Mouse (Mus musculus) brain, embryonic 14.5 days (tissue): ENCODE data around the gene Ptpn12. TPM values are rescaled to one million over a fixed set of nuclear protein-coding genes. Genes with fewer than 3 reads are reported as not detected.
A peak's percentile ranks its signal among the peaks of the same experiment; 100 is the strongest.

Experiments used
- DNase-seq: peaks from one replicate; pipeline ENCODE4 v3.0.0-alpha.2; 2011; ENCODE audit warnings: low read depth
- CTCF ChIP-seq: fragments of 200-500 bp; IDR thresholded peaks from 2 replicates; pipeline ENCODE4 v1.5.1; 2012; ENCODE audit warnings: inconsistent platforms, mild to moderate bottlenecking, moderate library complexity, borderline replicate concordance; ENCODE audit not compliant: insufficient read depth, insufficient read length; ENCODE audit errors: extremely low read depth
- POLR2A ChIP-seq: fragments of 200-500 bp; IDR thresholded peaks from 2 replicates; pipeline ENCODE4 v1.6.1; 2012; ENCODE audit warnings: mild to moderate bottlenecking, inconsistent platforms, borderline replicate concordance; ENCODE audit not compliant: poor library complexity, insufficient read depth, insufficient read length, severe bottlenecking; ENCODE audit errors: extremely low read depth
- polyA plus RNA-seq: library from polyadenylated mRNA; depleted of rRNA; stranded (reverse); fragments of >200 nt; gene quantifications from 2 replicates; pipeline ENCODE4 v1.2.3, GENCODE M21; 2012

Ptpn12 gene
- polyA plus RNA-seq, 1 experiment, result 91.8 TPM

DNA sequence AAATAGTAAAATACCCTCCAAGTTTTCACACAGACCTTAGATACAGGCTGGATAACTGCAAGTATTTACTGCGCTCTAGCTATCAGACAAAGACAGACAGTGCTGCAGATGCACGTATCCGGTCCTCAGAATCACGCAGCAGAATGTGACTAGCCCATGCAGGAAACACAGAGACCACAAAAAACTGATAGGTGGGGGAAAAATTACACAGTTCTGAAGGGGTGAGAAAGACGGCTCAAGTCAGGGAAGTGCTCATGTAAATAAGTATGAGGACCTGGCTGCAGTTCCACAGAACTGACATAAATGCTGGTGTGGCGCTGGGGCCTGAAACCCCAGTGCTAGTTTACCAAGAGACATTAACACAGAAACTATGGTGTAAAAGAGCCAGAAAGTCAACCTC is 53.0 kb downstream of the Ptpn12 start:
- TF ChIP-seq POLR2A, result no peak
- TF ChIP-seq CTCF, result no peak
- no peak for DNase-seq

DNA sequence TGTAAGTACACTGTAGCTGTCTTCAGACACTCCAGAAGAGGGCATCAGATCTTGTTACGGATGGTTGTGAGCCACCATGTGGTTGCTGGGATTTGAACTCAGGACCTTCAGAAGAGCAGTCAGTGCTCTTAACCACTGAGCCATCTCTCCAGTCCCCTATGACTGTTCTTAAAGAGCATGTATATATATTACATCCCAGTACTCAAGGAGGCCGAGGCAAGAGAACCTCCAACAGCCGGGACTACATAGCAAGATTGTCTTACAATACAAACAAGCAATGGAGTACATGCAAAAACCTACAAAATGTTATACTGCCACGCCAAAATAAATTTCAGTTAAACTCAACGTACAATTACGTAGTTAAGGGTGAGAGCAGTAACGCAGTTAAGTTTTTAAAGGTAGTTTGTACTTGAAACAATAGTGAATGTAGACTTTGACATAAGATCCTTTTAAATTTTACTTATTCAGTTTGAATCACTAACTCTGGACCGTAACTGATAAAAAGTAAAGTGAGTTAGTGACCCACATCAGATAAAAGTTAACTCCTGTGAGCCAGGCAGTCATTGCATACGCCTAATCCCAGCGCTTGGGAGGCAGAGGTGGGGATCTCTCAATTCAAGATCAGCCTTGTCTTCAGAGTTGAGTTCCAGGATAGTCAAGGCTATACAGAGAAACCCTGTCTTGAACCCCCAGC is 53.9 kb downstream of the Ptpn12 start:
- TF ChIP-seq POLR2A (no peak), CTCF (no peak)
- no peak for DNase-seq

DNA sequence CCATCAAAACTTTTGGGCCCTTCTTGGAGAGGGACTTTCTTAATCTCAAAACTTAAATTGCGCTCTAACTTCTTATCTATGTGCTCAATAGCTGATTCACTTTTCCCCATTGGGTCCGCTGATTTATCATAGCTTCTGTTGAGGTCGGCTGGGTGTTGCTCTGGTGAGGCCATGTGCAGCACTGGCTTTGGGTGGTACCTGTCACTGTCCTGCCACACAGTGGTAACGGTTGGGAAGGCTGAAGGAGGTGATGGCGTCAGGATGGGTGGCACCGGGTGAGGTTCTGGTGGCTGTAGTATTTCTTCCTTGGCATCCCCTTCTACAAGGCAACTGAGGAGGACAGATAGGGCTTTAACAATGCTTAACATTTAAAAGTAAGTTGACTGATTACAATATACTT is 57.3 kb downstream of the Ptpn12 start:
- TF ChIP-seq CTCF, result no peak
- no peak for TF ChIP-seq POLR2A
- no peak for DNase-seq

DNA sequence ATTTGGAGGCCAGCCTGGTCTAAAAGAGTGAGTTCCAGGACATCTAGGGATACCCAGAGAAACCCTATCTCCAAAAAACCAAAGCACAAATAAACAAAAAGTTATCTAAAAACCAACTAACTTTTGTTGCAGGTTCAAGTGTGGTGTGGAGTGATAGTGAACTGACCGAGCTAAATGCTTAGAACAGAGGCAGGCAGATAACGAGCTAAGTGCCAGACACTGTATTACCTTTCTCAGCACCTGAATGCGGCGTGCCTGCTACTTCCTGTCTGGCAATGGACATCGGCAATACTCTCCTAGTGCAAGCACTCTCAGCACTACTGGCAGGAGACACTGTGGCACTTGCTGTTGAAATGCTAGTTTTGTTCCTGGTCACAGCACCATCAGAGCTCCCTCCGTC is 58.2 kb downstream of the Ptpn12 start:
- TF ChIP-seq CTCF, result no peak
- no peak for TF ChIP-seq POLR2A
- DNase-seq, result no peak

GRCm38 (mm10) chr5:20990062-20990809 is 65.5 kb downstream of the Ptpn12 start:
- no peak for DNase-seq
- TF ChIP-seq POLR2A, result no peak
- no peak for TF ChIP-seq CTCF

DNA sequence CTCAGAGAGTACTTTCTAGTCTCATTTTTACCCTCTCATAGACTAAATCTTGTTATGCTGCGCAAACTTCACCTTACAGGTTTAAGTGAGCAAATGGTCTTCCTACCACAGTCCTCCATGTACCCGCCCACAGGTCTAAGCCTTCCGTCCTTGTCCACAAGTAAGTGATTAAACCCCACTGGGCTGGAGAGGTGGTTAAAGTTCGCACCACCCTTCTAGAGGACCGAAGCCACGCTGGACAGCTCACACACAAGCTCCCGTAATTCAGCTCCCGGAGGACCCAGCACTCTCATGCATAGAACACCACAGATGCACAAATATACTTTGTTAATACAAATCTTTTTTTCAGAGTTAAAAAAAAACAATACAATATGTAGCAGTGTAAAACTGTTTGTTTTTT is 69.4 kb downstream of the Ptpn12 start:
- TF ChIP-seq CTCF, result no peak
- no peak for TF ChIP-seq POLR2A
- no peak for DNase-seq

GRCm38 (mm10) chr5:20983505-20983904 is 72.2 kb downstream of the Ptpn12 start:
- DNase-seq, result no peak
- TF ChIP-seq POLR2A (no peak), CTCF (no peak)

- no peak for DNase-seq
- no peak for TF ChIP-seq CTCF
- TF ChIP-seq POLR2A, result no peak
Observed at GRCm38 (mm10) chr5:20974690-20975089, 81.0 kb downstream of the Ptpn12 start.

DNA sequence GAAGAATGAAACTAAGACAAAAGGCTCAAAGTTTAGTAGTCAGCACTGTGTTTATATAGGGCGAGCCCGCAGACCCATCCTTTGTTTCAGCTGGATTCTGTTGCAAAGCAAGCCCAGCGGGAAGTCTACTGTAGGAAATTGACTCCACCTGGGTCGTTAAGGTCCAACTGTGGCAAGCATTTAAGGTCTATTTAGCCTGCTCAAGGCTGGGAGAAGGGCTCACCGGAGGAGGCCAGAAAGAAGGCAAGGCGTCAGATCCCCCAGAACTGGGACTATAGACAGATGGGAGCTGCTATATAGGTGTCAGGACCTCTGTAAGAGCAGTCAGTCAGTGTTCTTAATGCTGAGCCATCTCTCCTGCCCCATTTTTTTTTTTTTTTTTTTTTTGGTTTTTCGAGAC is 81.7 kb downstream of the Ptpn12 start:
- TF ChIP-seq CTCF (no peak), POLR2A (no peak)
- no peak for DNase-seq

GRCm38 (mm10) chr5:20973069-20973468 is 82.6 kb downstream of the Ptpn12 start:
- no peak for DNase-seq
- TF ChIP-seq POLR2A, result no peak
- no peak for TF ChIP-seq CTCF

GRCm38 (mm10) chr5:20968963-20969362 is 86.7 kb downstream of the Ptpn12 start:
- TF ChIP-seq POLR2A, result no peak
- TF ChIP-seq CTCF, result peak; percentile 30; the same call in 1 of the 2 replicates
- DNase-seq, result peak; percentile 38

DNA sequence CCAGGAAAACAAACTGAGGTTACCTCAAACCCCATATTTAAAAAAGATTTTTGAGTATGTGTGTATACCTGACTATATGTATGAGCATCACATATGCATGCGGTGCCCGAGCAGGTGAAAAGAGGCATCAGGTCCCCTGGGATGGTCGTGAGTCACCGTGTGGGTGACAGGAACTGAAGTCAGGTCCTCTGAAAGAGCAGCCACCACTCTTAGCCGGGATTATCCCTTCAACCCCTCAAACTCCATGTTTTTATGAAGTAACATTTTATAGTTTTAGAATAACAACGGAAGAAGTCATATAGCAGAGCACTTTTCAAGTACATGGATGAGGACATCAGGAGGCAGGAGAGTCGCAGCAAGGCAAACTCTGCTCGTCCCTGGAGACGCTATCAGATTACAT is 87.2 kb downstream of the Ptpn12 start:
- TF ChIP-seq POLR2A (no peak), CTCF (no peak)
- DNase-seq, result no peak

GRCm38 (mm10) chr5:20967942-20968341 is 87.8 kb downstream of the Ptpn12 start:
- no peak for TF ChIP-seq POLR2A
- no peak for TF ChIP-seq CTCF

GRCm38 (mm10) chr5:20964446-20964845 is 91.3 kb downstream of the Ptpn12 start:
- TF ChIP-seq CTCF (no peak), POLR2A (no peak)
- no peak for DNase-seq

More at GRCm38 (mm10) chr5:20967942-20968341, 87.8 kb downstream of the Ptpn12 start:
- peak; percentile 47 for DNase-seq
